ENCODE assay signal across 26 mouse cellular contexts in genomic region chr4:84278156-84278555, GRCm38 (mm10).
DNase-seq lines count a peak whose midpoint lies in the region; ATAC-seq lines count a peak whose summit lies in the region.
"Had no signal": no experiment of that assay in that cellular context is flagged by ENCODE, and none has a peak within 500 bp of the region (broad histone marks: within the 10 kb centered on the region; RNA-seq: fewer than 3 reads in every experiment).

No protein-coding gene starts in this region.

- H3K36me3 ChIP-seq in heart, embryonic 13.5 days, result no peaks in the 10 kb centered on the region
- H3K36me3 ChIP-seq in heart, embryonic 16.5 days (ENCODE audit: control insufficient read depth, insufficient read depth), result no peaks in the 10 kb centered on the region
- H3K36me3 ChIP-seq in midbrain, embryonic 11.5 days (ENCODE audit: control insufficient read depth, insufficient read depth, low read length), result no peaks in the 10 kb centered on the region
- no peaks in the 10 kb centered on the region for H3K36me3 ChIP-seq in midbrain, embryonic 14.5 days (ENCODE audit: control insufficient read depth, insufficient read depth, low read length)
- H3K36me3 ChIP-seq: forebrain, embryonic 12.5 days; forebrain, embryonic 15.5 days; heart, embryonic 10.5 days; hindbrain, embryonic 12.5 days; hindbrain, embryonic 15.5 days had no signal

- H3K9me3 ChIP-seq in heart, embryonic 13.5 days, result no peaks in the 10 kb centered on the region
- no peaks in the 10 kb centered on the region for H3K9me3 ChIP-seq in heart, embryonic 16.5 days (replicated peaks; ENCODE audit: control insufficient read depth, low read length)
- no peaks in the 10 kb centered on the region for H3K9me3 ChIP-seq in midbrain, embryonic 11.5 days (ENCODE audit: control insufficient read depth, low read length)
- no peaks in the 10 kb centered on the region for H3K9me3 ChIP-seq in midbrain, embryonic 14.5 days (ENCODE audit: control insufficient read depth, low read length)
- H3K9me3 ChIP-seq: embryonic facial prominence, embryonic 10.5 days; embryonic facial prominence, embryonic 13.5 days; forebrain, embryonic 12.5 days; forebrain, embryonic 15.5 days; heart, embryonic 10.5 days; hindbrain, embryonic 12.5 days; hindbrain, embryonic 15.5 days had no signal

- DNase-seq in heart, adult 9 months (ENCODE audit: low spot score in 2 of 2), result no peak
- no peak for DNase-seq in heart, adult 8-10 months (ENCODE audit: low spot score)
- peak; percentile 69 for DNase-seq in midbrain, embryonic 11.5 days (ENCODE audit: low spot score, missing footprints)
- DNase-seq in midbrain, embryonic 14.5 days, result no peak
- DNase-seq: adrenal gland, adult 8-10 months; adrenal gland, postnatal 25 days; cerebellum, adult 11-12 months; cerebellum, adult 8-10 months; cerebellum, postnatal 10 days; cerebellum, postnatal 36 days; embryo, embryonic 11 days; gastrocnemius, postnatal 25 days; kidney, adult 2 months had no signal

- no peak overlapping the region; the same call in 1 of the 2 replicates for H3K4me3 ChIP-seq in heart, embryonic 13.5 days
- no peak overlapping the region; the same call in 1 of the 2 replicates for H3K4me3 ChIP-seq in heart, embryonic 16.5 days (ENCODE audit: low read length)
- no peak overlapping the region for H3K4me3 ChIP-seq in midbrain, embryonic 11.5 days (ENCODE audit: low read depth, low read length)
- H3K4me3 ChIP-seq in midbrain, embryonic 14.5 days (replicated peaks; ENCODE audit: low read depth, low read length), result no peak overlapping the region
- H3K4me3 ChIP-seq: embryonic facial prominence, embryonic 10.5 days; embryonic facial prominence, embryonic 13.5 days; erythroblast, embryonic 14.5 days; forebrain, embryonic 12.5 days; forebrain, embryonic 15.5 days; heart, embryonic 10.5 days; hindbrain, embryonic 12.5 days; hindbrain, embryonic 15.5 days had no signal

- peak overlapping the region; percentile 53 for H3K4me2 ChIP-seq in heart, embryonic 13.5 days
- H3K4me2 ChIP-seq in heart, embryonic 16.5 days (ENCODE audit: low read depth, low read length), result peak overlapping the region; percentile 53
- no peak overlapping the region for H3K4me2 ChIP-seq in midbrain, embryonic 11.5 days
- no peak overlapping the region for H3K4me2 ChIP-seq in midbrain, embryonic 14.5 days (ENCODE audit: low read length)
- H3K4me2 ChIP-seq: embryonic facial prominence, embryonic 13.5 days; forebrain, embryonic 12.5 days; forebrain, embryonic 15.5 days; hindbrain, embryonic 12.5 days; hindbrain, embryonic 15.5 days had no signal

- H3K9ac ChIP-seq in heart, embryonic 13.5 days, result no peak overlapping the region
- no peak overlapping the region for H3K9ac ChIP-seq in heart, embryonic 16.5 days (ENCODE audit: low read length)
- no peak overlapping the region for H3K9ac ChIP-seq in midbrain, embryonic 11.5 days (ENCODE audit: low read length)
- no peak overlapping the region for H3K9ac ChIP-seq in midbrain, embryonic 14.5 days (replicated peaks; ENCODE audit: low read length)
- H3K9ac ChIP-seq: embryonic facial prominence, embryonic 13.5 days; forebrain, embryonic 12.5 days; forebrain, embryonic 15.5 days; hindbrain, embryonic 12.5 days; hindbrain, embryonic 15.5 days had no signal

- peaks cover 30% of the 10 kb centered on the region for H3K27me3 ChIP-seq in heart, embryonic 13.5 days (replicated peaks)
- 0 out of 2 replicates have a peak, but pooled peaks cover 2% of the 10 kb centered on the region for H3K27me3 ChIP-seq in heart, embryonic 16.5 days (ENCODE audit: control insufficient read depth, insufficient read depth, low read length)
- no peaks in the 10 kb centered on the region; the same call in 1 of the 2 replicates for H3K27me3 ChIP-seq in midbrain, embryonic 11.5 days (ENCODE audit: control insufficient read depth, insufficient read depth, low read length)
- H3K27me3 ChIP-seq in midbrain, embryonic 14.5 days (ENCODE audit: control insufficient read depth, insufficient read depth, low read length), result no peaks in the 10 kb centered on the region; the same call in 1 of the 2 replicates
- H3K27me3 ChIP-seq: embryonic facial prominence, embryonic 13.5 days; hindbrain, embryonic 15.5 days had no signal

- no peak for ATAC-seq in heart, embryonic 13.5 days (ENCODE audit: extremely low read depth, insufficient number of reproducible peaks, low FRiP score, low TSS enrichment)
- ATAC-seq in heart, embryonic 16.5 days (replicated peaks; ENCODE audit: extremely low read depth, insufficient read depth, low FRiP score), result peak; percentile 28; the same call in 1 of the 2 replicates
- ATAC-seq in midbrain, embryonic 11.5 days (ENCODE audit: low FRiP score), result no peak
- no peak for ATAC-seq in midbrain, embryonic 14.5 days (ENCODE audit: low FRiP score, low TSS enrichment)
- ATAC-seq: activated CD4-positive, CD25-positive, alpha-beta regulatory T cell, adult 4 months; CD4-positive, CD25-positive, alpha-beta regulatory T cell, adult 4 months; forebrain, embryonic 15.5 days; intestine, postnatal 0 days had no signal

- peaks cover 15% of the 10 kb centered on the region for H3K4me1 ChIP-seq in heart, embryonic 13.5 days
- H3K4me1 ChIP-seq in heart, embryonic 16.5 days (ENCODE audit: control insufficient read depth, insufficient read depth, low read length), result peaks cover 5% of the 10 kb centered on the region; the same call in 1 of the 2 replicates
- H3K4me1 ChIP-seq in midbrain, embryonic 11.5 days (ENCODE audit: control insufficient read depth, insufficient read depth, low read length), result no peaks in the 10 kb centered on the region
- 0 out of 2 replicates have a peak, but pooled peaks cover 5% of the 10 kb centered on the region for H3K4me1 ChIP-seq in midbrain, embryonic 14.5 days (ENCODE audit: control insufficient read depth, insufficient read depth, low read length)
- H3K4me1 ChIP-seq: hindbrain, embryonic 15.5 days had no signal

- WGBS in heart, embryonic 13.5 days, result 32% methylated on average over 6 of the region's 6 CpGs
- WGBS in heart, embryonic 16.5 days, result 36% methylated on average over 6 of the region's 6 CpGs
- WGBS in midbrain, embryonic 11.5 days, result 83% methylated on average over 6 of the region's 6 CpGs
- 84% methylated on average over 6 of the region's 6 CpGs for WGBS in midbrain, embryonic 14.5 days

- H3K27ac ChIP-seq in heart, embryonic 13.5 days (replicated peaks), result no peak overlapping the region
- no peak overlapping the region for H3K27ac ChIP-seq in heart, embryonic 16.5 days (ENCODE audit: low read length)
- no peak overlapping the region for H3K27ac ChIP-seq in midbrain, embryonic 11.5 days (ENCODE audit: low read depth, low read length)
- no peak overlapping the region for H3K27ac ChIP-seq in midbrain, embryonic 14.5 days (replicated peaks; ENCODE audit: low read depth, low read length)
- H3K27ac ChIP-seq: embryonic facial prominence, embryonic 10.5 days; embryonic facial prominence, embryonic 13.5 days; forebrain, embryonic 12.5 days; forebrain, embryonic 15.5 days; heart, embryonic 10.5 days; hindbrain, embryonic 12.5 days; hindbrain, embryonic 15.5 days had no signal

Comparison
In these comparisons a context has a peak if more than half of its experiments do, and no peak if none do; other contexts are left out.
1. H3K4me2 ChIP-seq: peak in heart, embryonic 13.5 days (single experiment) and heart, embryonic 16.5 days (single experiment); none in midbrain, embryonic 11.5 days (single experiment) and midbrain, embryonic 14.5 days (single experiment).